Mouse (Mus musculus): ENCODE data around the gene Usp9x.

DNA sequence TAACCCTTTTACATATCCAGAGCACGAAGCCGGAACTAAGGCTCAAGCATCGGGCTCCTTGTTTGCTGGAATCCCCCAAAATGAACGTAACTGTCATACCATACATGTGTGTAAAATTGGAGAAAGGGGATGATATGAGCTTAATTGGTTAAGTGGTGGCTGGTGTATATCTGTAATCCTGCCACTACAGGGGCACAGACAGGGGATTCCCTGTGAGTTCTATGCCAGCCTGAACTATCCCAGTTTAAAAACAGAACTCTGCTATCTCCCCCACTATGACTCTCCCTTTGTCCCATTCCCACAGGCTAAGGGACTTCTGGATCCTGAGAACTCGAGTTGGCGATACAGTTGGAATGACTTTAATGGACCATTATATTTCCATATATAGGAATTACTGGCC lies 137.1 kb downstream of the Usp9x start:
- no peak for TF ChIP-seq CTCF (IDR thresholded peaks at IDR 0.05; ENCODE audit: insufficient read depth, low read length)
- no peak for TF ChIP-seq POLR2A (IDR thresholded peaks at IDR 0.05; ENCODE audit: borderline replicate concordance, extremely low read depth, low read depth, low read length)

Measured in lung, adult 2 months (tissue).